Mouse (Mus musculus) cerebellum, postnatal 36 days (tissue): ENCODE measurements around the gene Nfya.

Experiments used
- DNase-seq, 2 experiments: peaks; one replicate each; pipeline ENCODE4 v3.0.0; 2021 to 2022; ENCODE audit warnings: mixed read lengths in 2 of 2

The Nfya gene

DNA sequence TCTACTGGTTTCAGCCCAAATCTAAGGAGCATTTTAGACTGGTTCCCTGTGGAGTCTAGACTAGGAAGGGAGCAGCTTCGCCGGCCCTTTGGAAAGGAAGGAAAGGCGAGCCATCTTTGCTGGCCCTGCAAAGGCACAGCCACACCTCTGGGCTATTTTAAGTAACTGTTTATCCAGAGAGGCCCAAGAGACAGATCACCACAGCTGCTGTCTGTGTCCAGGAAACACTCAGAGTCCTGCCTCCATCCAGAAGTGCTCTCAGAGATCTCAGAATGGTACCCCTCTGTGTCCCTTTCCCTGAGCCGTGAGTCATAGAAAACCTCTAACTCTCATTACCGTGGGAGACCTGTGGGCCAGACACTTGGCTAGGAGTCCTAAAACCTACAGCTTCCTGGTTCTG, 20.7 kb upstream of the Nfya start:
- DNase-seq = no peak

DNA sequence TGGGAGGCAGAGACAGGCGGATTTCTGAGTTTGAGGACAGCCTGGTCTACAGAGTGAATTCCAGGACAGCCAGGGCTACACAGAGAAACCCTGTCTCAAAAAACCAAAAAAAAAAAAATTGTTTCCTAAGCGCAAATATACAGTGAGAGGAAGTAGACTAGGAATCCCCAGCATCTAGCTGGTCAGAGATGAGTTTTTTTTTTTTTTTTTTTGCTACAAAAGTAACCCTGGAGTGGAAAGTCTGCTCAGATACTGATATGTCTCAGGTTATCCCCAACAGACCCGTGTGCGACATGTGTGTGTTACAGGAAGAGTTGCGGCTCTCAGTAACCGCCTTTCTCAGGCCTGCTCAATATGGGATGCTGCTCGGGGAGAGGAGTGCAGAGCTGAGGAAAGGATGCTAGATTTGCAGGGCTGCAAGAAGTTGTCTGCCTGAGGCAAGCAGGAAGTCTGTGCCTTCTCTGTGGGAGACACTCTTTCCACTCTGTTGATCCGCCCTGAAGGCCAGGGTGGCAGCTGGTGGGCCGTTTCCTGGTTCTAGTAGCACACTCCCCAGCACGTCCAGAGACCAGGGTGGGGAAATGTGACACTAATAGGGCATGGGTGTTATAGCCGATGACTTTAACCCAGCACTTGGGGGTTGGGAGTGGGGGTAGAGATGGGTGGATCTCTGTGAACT, 18.3 kb upstream of the Nfya start:
- DNase-seq = no peak

DNA sequence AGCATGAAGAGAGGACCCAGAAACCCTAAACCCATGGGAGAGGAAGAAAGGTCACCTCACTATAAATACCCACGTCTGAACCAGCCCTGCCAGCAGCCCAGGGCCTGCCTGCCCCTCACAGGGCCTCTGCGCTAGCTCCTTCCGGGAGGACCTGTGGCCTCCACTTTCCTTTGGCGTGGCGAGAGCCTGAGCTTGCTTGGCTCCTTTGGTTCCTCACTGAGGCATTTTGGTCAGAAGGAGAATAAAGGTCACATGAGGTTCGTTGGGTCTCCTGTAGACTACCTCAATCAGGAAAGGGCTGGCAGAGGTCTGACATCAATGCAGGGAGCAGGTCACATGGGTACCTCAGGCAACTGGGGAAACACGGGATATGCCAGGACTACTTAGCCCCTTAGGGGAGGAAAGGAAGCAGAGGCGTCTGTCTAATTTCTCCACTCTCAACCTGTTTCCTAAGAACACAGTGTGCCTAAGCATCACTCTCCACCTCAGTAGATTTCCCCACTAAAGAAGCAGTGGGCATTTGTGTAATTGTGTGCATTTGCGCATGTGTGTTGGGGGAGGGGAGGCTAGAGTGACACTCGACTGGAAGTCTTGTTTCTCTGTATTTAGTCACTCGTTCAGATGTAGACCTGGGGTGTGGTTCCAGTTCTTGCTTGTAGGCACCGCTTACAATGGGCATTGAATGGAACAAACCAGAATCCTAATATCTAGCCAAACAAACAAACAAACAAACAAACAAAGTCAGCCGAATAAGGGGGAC, 17.5 kb upstream of the Nfya start:
- no peak for DNase-seq

DNA sequence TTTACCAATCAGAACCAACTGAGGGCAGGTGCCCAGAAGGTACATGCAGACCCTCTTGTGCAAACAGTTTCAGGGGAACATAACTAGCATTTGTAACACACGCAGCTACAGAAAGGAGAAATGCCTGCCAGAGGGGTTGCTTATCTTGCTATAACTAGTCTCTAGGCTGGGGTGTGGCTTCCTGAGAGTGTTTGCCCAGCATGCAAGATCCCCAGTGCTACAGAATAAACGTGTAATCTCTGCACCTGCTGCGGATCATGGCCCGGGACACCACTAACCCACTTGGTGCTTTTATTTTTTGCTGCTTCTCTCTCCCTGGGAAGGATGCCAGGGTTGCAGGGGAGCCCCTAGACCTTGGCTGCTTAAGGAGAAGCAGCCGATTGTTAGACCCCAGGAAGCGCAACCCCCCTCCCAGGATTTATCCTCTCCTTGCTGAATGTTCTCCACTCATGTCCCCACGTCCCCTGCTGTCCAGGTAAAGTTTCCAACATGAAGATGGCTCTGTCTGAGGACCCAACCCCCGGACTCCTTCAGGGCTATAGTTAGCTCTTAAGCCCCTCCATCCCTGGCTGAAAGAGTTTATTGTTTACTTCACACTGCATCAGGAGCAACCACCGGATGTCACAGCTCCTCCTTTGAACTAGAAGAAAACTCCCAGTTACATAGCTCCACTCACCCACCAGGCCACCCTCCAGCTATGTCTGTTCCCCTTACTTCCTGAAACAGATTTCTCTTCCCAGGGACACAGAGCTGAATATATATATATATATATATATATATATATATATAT, 16.3 kb upstream of the Nfya start:
- no peak for DNase-seq

DNA sequence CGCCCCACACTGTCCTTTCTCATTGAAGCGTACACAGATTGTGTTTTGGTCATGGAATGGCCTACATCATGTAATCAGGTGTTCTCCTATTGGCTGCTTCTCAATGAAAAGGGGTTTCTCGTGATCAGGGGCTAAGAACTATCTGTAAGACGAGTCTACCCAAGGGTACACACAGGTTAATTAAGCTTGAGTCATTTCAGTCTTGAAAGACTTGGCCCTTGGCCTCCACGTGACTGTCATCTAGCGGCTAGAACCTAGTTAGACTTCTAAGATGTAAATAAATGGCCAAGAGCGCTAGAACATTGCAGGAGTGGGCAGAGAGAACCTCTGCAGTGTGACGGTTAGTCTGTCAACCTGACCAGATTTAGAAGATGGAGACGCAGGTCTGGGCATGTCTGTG, 14.5 kb upstream of the Nfya start:
- DNase-seq = no peak

DNA sequence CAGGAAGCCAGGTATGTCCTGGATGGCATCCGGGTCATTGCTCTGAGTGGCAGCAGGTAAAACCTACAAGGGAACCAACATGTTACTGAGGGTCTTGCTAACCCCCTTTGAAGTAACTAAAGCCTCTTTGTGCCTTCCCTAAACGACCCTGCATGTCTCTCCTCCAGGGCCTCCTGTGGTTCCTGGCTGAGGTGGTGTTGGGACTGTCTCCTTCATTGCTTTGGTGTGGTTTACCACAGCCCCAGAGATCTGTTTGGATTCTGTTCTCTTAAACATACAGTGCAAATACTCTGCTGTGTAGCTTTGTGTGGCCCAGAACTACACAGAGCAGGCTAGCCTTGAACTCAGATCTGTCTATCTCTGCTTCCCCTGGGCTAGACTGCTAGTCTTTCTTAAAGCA, 9.9 kb upstream of the Nfya start:
- no peak for DNase-seq

DNA sequence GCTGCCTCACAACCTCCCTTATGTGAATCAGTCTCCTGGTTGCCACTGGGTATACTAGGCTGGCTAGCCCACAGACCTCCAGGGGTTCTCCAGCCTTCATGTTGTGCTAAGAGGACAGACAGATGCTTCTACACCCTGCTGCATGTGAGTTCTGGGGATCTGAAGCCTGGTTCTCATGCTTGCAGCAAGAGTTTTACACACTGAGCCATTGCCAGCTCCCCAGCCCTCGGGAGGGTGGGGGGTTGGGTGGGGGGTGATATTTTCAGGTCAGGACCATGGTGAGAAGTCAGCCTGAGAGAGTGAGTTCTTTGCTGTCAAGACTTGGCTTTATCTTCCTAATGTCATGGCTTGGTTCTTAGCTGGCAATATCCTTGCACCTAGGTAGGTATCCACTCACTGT, 9.1 kb upstream of the Nfya start:
- DNase-seq = no peak

DNA sequence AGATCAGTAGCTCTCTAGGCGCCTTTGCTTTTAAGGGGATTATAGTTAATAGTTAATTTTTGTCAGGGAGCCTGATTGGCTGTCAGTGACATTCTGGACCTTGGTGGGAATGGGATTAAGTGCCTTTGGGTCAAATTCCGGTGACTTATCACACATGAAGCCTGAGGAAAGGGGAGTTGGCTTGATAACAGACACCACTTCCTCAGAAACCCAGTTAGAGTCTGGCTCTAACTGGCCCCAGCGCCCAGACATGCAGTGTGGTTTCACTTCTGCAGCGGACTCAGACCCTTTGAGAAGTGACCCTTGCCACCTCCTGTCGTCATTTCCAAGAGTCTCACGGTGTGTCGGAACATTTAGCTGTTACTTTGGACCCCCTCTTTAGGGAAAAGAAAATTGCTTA, 8.5 kb upstream of the Nfya start:
- DNase-seq = no peak

DNA sequence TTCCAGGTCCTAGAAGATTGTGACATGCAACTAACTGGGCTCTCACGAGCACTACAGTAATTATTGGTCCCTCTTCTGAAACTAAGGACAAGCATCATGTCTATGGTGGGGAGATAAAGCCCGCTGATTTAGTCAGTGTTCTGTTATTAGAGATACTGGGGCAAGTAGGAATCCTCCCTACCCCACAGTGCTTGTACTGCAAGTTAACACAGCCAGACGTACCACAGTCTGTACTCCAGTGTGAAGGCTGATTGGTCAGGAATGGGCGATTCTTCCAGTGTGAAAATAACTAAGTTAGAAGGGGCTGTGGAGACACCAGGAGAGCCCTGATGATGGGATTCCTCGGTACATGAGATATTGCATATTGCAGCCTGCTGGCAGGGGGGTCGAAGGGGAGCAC, 7.8 kb upstream of the Nfya start:
- no peak for DNase-seq

DNA sequence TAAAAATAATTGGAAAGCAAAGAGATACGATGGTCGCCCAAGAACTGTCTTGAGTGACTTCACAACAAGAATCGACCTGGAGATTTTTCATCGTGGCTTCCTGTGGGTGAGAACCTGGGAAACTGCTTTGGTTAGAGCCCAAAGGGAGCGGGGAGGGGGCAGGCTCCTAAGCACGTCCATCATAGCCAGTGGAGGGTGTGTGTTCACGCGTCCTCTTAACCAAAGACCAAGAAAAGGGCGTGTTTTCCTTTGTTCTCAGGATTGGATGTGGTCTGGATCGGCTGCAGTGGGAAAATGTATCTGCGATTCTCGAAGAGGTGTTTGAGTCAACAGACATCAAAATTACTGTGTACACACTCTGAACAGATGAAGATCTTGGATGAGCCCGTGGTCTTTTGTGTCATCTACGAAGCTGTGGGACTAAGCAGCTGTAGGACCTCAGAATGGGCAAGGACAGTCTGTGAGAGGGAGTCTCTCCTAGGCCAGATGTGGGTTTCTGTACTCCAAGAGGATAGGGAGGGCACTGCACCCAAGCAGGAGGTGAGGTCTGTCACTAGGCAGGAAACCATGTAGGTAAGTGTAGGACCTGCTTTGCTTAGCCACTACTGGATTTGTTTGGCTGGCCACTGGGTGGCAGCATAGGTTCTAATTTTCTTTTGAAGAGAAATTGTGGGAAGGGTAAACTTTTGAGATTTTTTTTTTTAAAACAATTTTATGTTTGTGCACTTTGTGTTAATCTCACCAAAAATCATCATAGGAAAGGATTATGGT, 6.9 kb upstream of the Nfya start:
- DNase-seq = peak; percentile 61 to 63

DNA sequence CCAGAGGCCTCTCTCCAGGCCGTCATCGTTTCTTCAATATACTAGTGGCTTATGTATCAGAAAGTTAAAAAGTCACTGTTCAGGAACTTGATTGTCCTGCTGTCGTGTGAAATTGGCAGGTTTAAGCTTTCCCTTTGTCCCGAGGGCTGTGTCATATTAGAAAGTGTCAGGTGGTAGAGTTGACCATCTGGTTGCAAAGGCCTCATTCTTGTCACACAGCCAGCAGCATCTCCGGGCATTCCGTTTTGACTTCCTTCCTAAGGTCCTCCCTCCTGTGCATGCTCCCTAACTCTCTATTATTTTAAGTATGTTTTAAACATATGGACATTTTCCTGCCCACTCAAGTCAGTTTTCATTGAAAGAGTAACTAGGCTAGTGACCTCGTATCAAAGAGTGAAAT, 6.3 kb upstream of the Nfya start:
- DNase-seq = peak; percentile 70 to 71

DNA sequence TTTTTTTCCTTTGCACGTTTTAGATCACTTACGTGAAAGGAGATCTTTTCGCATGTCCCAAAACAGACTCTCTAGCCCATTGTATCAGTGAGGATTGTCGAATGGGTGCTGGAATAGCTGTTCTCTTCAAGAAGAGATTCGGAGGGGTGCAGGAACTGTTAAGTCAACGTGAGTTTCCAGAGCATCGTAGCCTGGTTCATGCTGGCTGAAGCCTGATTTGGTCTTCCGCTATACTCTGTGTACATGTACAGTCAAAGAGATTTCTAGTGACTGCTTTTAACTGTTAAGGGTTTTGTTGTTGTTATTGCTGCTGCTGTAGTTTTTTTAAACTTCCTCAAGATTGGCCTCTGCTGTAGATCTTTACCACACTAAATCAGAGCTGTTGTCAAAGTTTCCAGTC, 1.5 kb upstream of the Nfya start:
- DNase-seq = no peak

DNA sequence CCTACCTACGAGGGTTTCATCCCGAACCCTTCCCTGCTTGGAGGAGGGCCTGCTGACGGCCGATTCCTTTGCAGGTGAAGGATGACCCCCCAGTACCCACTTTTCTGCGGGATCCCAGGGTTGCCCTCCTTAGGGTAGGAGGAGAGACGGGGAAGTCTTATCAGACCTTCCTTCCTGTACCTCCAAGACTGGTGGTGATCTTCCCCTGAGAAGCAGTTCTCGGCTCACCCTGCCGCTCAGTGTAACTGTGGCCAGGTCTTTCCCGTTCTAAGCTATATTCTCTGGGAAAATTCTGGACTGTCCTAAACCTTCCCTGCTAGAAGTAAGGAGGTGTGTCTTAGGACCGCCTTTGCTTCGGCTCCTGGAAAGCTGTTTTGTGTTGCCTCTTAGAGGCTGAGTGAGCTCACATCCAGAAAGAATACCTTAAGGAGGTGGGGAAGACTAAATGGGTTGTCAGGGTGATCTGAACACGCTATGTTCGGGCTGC, 636 bp upstream of the Nfya start:
- DNase-seq = no peak

DNA sequence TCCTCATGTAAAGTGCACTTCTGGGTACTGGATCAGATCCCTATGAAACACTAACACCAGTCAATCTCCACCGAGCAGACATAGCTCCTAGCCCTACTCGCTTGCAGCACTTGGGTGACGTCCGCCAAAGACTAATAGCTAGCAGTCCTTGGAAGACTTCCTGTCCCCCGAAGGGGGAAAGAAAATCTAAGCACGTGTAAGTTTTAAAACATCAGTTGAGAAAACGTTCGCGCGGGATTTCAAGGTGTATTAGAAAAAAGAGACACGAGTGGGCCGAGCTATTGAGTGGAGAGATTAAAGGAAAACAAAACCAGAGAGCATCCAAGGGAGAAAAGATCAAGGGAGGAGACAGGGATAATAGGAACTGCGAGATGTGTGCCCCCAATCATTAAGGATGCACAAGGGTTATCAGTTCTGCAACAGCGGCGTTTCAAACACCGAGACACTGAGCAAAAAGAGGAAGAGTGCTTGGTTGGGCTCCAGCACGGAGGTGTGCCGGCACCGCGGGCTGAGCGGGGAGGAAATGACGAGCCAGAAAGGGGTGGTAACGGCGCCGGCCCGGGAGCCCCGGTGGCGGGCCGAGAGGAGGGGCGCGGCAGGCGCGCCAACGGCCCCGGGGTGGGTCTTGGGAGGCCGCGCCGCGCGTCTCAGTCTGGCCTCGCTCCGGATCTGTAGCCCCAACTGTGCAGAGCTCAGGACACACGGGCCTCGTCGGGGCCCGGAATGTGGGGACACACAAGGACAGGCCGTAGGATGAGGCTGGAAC, 997 bp downstream of the Nfya start:
- peak; percentile 74 to 75 for DNase-seq

DNA sequence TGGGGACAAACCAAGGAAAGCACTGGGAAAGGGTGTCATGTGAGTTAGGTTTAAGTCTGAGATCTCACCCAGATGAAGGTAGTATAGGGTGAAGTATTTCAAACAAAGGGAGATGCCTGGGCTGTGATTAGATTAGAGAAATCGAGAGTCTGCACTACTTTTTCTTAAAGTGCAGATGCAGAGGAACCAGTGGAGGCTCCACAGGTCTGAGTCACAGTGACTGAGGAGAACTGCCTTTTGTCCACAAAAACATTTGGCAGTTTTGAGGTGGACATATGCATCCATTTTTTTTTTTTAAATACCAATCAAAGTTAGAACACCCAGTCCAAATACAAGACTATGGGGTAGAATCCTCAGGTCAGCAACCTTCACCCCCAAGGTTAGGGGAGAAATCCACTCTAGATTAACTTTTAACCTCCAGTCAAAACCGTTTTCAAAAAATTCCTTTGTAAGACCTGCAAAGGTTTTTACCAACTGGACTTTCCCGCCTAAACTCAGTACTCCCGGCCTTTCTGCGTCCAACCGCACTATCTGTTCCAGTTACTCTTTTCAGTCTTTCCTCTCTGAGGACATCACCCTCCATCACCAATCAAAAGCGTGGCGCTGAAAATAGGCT, 1.7 kb downstream of the Nfya start:
- DNase-seq = no peak

DNA sequence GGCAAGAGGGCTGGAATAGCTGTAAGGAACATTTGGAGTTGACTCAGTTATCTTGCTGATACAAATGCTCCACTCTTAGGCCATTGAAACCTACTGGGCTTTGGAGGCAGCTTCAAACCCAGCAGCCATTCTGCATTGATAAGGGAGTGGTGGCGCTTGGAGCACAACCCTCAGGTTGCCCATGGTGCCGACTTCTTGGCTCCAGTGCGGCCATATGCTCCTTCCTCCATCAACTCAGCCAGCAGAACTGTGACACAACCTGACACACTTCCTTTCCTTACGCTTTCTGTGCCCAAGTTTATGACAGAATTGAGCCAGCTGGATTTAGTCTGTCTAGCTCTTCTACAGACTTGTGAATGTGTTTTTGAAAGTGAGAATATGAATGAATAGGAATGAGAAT, 2.6 kb downstream of the Nfya start:
- DNase-seq = peak; percentile 23 to 39

DNA sequence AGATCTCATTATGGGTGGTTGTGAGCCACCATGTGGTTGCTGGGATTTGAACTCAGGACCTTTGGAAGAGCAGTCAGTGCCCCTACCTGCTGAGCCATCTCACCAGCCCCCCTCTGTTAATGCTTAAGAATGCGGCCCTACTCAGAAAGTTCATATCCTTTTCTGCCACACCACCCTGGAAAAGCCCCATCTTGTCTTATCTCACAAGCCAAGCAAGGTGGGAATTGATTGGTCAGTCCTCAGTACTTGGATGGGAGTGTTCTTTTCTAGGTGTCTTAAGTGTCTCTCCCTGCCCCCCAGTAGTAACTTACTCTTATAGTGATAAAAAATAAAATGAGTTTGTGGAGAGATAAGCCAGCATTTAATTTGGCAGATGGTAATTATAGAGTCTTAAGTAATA, 5.0 kb downstream of the Nfya start:
- no peak for DNase-seq

DNA sequence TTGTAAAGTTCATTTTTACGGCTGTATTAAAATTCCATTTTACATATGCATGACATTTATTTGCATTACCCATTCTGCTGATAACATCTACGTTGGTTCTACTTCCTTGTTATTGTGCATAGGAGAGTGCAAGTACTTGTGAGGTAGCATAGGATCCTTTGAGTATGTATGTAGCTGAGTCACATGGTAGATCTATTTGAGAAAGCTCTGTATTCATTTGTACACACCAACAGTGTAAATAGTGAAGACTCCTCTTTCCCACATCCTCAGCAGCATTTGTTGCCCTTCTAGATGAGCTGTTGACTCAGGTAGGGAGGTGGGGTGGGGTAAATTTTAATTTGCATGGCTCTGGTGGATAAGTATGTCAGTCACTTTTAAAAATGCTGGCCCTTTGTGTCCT, 5.9 kb downstream of the Nfya start:
- no peak for DNase-seq

DNA sequence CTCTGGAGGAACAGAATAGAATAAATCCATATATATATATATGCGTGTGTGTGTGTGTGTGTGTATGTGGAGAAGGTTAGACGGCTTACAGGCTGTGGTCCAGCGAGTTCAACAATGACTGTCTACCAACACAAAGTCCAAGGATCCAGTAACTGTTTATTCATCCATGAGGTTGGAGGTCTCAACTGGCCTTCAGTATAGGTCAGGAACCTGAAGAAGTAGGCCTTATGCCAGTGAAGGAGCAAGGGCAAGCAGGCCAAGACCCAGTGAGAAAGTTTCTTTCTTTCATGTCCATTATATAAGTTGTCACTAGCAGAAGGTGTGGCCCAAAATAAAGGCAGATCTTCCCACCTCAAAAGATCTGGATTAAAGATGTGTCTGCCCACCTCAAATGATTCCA, 7.0 kb downstream of the Nfya start:
- no peak for DNase-seq

DNA sequence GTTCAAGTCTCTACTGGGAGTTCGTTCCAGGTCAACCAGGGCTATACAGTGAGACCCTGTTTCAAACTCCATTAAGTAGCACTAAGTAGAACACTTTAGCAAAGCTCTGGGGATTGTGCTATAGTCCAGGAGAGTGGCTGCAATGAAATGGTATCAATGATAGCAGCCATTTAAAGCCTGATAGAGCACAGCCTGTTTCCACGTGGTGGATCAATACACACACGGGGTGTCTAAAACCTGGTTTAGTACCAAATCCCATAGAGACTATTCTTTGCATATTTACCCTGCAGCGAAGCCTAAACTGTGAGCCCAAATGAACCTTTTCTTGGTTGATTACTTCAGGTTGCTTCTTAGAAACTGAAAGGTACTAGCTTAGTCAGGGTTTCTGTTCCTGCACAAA, 8.0 kb downstream of the Nfya start:
- no peak for DNase-seq

DNA sequence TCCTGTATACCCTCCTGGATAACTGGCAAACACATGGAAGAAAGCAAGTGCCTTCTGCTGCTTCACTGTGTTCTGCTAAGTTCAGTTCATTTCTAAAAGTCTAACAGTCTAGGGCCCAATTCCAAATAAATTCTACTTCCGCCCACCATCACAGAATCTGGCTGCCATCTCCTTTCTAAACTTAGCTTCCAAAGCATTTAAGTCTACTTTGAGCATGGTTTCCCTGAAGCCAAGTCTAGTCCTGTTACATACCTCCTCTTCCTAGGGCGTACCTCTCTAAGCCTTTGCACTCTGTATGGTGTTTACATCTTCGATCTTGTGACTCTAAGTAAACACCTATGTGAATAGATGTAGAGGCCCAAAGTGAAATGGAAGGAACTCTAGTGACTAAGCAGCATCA, 17.1 kb downstream of the Nfya start:
- DNase-seq = no peak

DNA sequence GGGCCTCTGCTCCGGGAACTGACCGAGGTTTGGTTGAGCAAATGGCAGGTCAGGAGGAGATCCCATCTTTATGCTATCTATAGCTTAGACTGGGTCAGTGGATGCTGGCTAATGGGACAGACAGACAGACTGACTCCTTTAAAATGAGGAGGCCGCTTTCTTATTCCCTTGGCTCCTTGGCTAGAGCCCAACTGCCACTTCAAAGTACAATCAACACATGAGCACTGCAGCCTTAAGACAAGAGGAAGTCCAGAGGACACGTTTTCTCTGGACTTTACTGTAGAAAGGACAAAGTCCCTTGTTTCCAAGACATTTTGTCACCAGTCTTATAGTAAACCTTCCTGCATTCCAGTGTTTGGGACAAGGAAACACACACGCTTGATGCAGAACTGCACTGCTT, 18.3 kb downstream of the Nfya start:
- DNase-seq = no peak
